Mouse (Mus musculus): ENCODE measurements around the gene Hmgcs1.

- TF ChIP-seq CTCF (IDR thresholded peaks at IDR 0.05; ENCODE audit: borderline replicate concordance, insufficient read depth, low read length): no peak
- TF ChIP-seq POLR2A (IDR thresholded peaks at IDR 0.05; ENCODE audit: low read depth, low read length): no peak
These were observed 63.9 kb downstream of the Hmgcs1 start for GRCm38 (mm10) chr13:119753859-119754634.

All from embryonic fibroblast, embryonic 13.5 days (primary cell).